Mouse (Mus musculus) E14TG2a.4 (cell line): ENCODE results near the gene Rnf157.

Source experiments
- CTCF ChIP-seq: conservative IDR thresholded peaks from 2 replicates; pipeline ENCODE4 v1.5.1; 2014; ENCODE audit warnings: low read length
- POU5F1 ChIP-seq: IDR thresholded peaks from 2 replicates; pipeline ENCODE4 v1.6.1; 2014; ENCODE audit warnings: low read length, borderline replicate concordance

DNA sequence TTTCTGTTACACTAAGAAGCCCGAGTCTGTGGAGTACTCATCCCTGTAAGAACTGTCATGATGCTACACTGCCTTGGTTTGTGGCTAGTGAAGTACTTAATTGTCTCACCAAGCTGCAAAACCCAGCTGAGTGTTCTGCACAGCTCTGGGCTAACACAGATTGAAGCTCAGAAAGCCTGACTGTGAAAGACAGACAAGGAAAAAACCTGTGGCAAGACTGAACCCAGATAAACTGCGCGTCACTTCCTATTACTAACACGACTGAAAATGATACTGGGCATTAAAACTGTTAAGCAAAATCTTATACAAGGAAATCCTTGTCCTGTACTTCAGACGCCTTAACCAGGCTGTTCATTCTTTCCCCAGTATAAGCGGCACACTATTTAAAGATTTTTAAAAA, 33.3 kb downstream of the Rnf157 start:
- no peak for TF ChIP-seq CTCF
- no peak for TF ChIP-seq POU5F1
